Comparison of ENCODE assay signal across 8 mouse cellular contexts in genomic region chr15:102136129-102136758, GRCm38 (mm10). TPM values are rescaled to one million over a fixed set of nuclear protein-coding genes. Genes with fewer than 3 reads are reported as not detected.
A peak's percentile ranks its signal among the peaks of the same experiment; 100 is the strongest.
DNase-seq lines count a peak whose midpoint lies in the region; ATAC-seq and TF ChIP-seq lines count a peak whose summit lies in the region.

Gene Spryd3 (minus strand): TSS chr15:102136234.

- H3K9ac ChIP-seq in hindbrain, postnatal 0 days (replicated peaks; ENCODE audit: low read length): peak within 1 kb of the TSS; percentile 94

- peaks cover 10% of the 10 kb centered on the region for H3K36me3 ChIP-seq in hindbrain, postnatal 0 days (ENCODE audit: insufficient read depth, low read length)

- peak within 1 kb of the TSS; percentile 92 for H3K27ac ChIP-seq in gastrocnemius, adult 2 months
- peak within 1 kb of the TSS; percentile 87 for H3K27ac ChIP-seq in hindbrain, postnatal 0 days
- peak within 1 kb of the TSS; percentile 93 for H3K27ac ChIP-seq in left cerebral cortex, adult 2 months

- peaks cover 6% of the 10 kb centered on the region; the same call in 1 of the 2 replicates for H3K4me1 ChIP-seq in hindbrain, postnatal 0 days (ENCODE audit: insufficient read depth, low read length)

- H3K4me2 ChIP-seq in hindbrain, postnatal 0 days (ENCODE audit: low read depth, low read length): peak within 1 kb of the TSS; percentile 79

- peak within 1 kb of the TSS; percentile 98 for H3K4me3 ChIP-seq in gastrocnemius, adult 2 months
- H3K4me3 ChIP-seq in hindbrain, postnatal 0 days (ENCODE audit: low read length): peak within 1 kb of the TSS; percentile 84
- H3K4me3 ChIP-seq in left cerebral cortex, adult 2 months: peak within 1 kb of the TSS; percentile 74

- intact Hi-C loops in gastrocnemius, adult 2 months (cut with DNase I): loop anchor here (1.0 kb wide), 1 partner anchor 34 kb away; no protein-coding TSS in a partner anchor
- intact Hi-C loops in left cerebral cortex, adult 2 months (cut with DNase I): no loop called here

- peak; percentile 99 for ATAC-seq in common myeloid progenitor, adult 5-6 weeks (replicated peaks; ENCODE audit: low read depth, poor library complexity, severe bottlenecking)
- peak; percentile 100 for ATAC-seq in hindbrain, postnatal 0 days
- peak; percentile 100 for ATAC-seq in megakaryocyte, adult 5-6 weeks (ENCODE audit: poor library complexity, severe bottlenecking)

- H3K9me3 ChIP-seq in hindbrain, postnatal 0 days (ENCODE audit: low read length): no peaks in the 10 kb centered on the region

- H3K27me3 ChIP-seq in hindbrain, postnatal 0 days (ENCODE audit: insufficient read depth, low read length): no peaks in the 10 kb centered on the region

- WGBS in hindbrain, postnatal 0 days: under 1% methylated on average over 50 of the region's 50 CpGs

- DNase-seq in ZHBTc4 (ENCODE audit: low read depth, low spot score): peak; percentile 98
- peak; percentile 97 for DNase-seq in gastrocnemius, adult 2 months
- peak; percentile 97 for DNase-seq in hindbrain, postnatal 0 days (ENCODE audit: low spot score)
- peak; percentile 98 to 99 for DNase-seq in left cerebral cortex, adult 2 months (ENCODE audit: extremely low spot score in 1 of 2, low spot score in 2 of 2)
- peak; percentile 98 for DNase-seq in right cerebral cortex, adult 2 months (ENCODE audit: low spot score in 2 of 2)
- DNase-seq in urinary bladder, postnatal 14 days (ENCODE audit: low spot score): peak; percentile 96

- no peak for TF ChIP-seq CTCF in gastrocnemius, adult 2 months (IDR thresholded peaks at IDR 0.05)
- no peak for TF ChIP-seq CTCF in hindbrain, postnatal 0 days (IDR thresholded peaks at IDR 0.05; ENCODE audit: low read depth)
- TF ChIP-seq CTCF in left cerebral cortex, adult 2 months (IDR thresholded peaks at IDR 0.05): no peak; the same call in 1 of the 2 replicates

RNA-seq across cellular contexts. Expression of gene Spryd3, which starts in this region (rescaled TPM):
- 9.7 and 15.5 TPM in 2 replicates for total RNA-seq in common myeloid progenitor, adult 5-6 weeks (2017)
- total RNA-seq in gastrocnemius, adult 2 months (2021): 1 to 10 TPM; 4.4 to 5.8 TPM
- total RNA-seq in hindbrain, postnatal 0 days (2014; rRNA removed): 113 and 118 TPM in 2 replicates
- 98.6 and 110 TPM in 2 replicates for polyA plus RNA-seq in hindbrain, postnatal 0 days (2015; fragmentation: Nextera tagmentation; extraction: Ambion mirVana)
- 100 to 1,000 TPM; 152 TPM for total RNA-seq in left cerebral cortex, adult 2 months (2021)
- 6.1 and 7.5 TPM in 2 replicates for total RNA-seq in megakaryocyte, adult 5-6 weeks (2015)
- 20.6 and 22.6 TPM in 2 replicates for total RNA-seq in megakaryocyte, adult 5-6 weeks (2017)

Comparison
In these comparisons a context has a peak if more than half of its experiments do, and no peak if none do; other contexts are left out.
1. Peak in every context shown above with its lines: DNase-seq, ATAC-seq, H3K4me3 ChIP-seq and H3K27ac ChIP-seq.